ENCODE assay signal across 10 mouse cellular contexts in the genomic region with DNA sequence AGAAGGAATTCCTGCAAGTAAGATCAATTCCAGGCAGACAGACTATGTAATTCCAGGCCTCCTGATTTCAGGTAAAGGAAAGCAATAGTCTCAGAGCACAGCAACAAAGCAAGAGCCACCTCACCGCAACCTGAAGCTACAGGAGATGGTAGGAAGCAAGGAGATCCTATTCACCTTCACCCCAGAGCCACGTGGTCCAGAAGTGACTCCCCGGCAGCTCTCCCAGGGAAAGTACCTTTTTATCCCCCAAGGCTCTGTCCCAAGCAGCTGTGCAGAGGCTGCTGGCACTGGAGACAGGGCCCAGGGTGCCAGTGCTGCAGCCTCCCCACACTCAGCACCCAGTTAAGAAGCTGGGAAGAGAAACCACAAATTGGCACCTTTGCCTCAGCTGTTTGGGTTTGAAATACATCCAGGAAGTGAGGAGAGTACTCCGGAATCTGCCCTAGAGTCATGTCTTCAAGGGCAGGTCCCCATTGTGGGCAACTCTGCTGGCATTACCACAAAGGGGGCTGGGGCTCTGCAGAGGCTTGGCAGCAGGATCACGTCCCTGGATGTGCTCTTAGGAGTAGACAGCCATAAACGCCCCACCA. TPM values are rescaled to one million over a fixed set of nuclear protein-coding genes. Genes with fewer than 3 reads are reported as not detected.
DNase-seq lines count a peak whose midpoint lies in the region; ATAC-seq and TF ChIP-seq lines count a peak whose summit lies in the region.
"Had no signal": no experiment of that assay in that cellular context is flagged by ENCODE, and none has a peak within 500 bp of the region (broad histone marks: within the 10 kb centered on the region; RNA-seq: fewer than 3 reads in every experiment).

No protein-coding gene starts in this region.

- H3K79me2 ChIP-seq in C2C12 (ENCODE audit: control insufficient read depth, insufficient read depth), result peaks cover 19% of the 10 kb centered on the region

- H3K4me3 ChIP-seq in C2C12 (ENCODE audit: insufficient read depth, poor library complexity, severe bottlenecking), result no peak overlapping the region
- H3K4me3 ChIP-seq in embryonic facial prominence, embryonic 14.5 days (ENCODE audit: low read depth, low read length), result no peak overlapping the region
- H3K4me3 ChIP-seq in midbrain, embryonic 13.5 days (replicated peaks), result no peak overlapping the region
- H3K4me3 ChIP-seq in liver, postnatal 0 days (ENCODE audit: low read depth, low read length), result no peak overlapping the region

- TF ChIP-seq EP300 in liver, postnatal 0 days (IDR thresholded peaks at IDR 0.05; ENCODE audit: low read depth), result no peak

- no peak overlapping the region for H3ac ChIP-seq in C2C12 (ENCODE audit: control insufficient read depth, insufficient read length, low read depth)

- no peak for TF ChIP-seq CTCF in C2C12 (IDR thresholded peaks at IDR 0.05; ENCODE audit: control insufficient read depth, insufficient read depth, insufficient read length)
- TF ChIP-seq CTCF in liver, postnatal 0 days (IDR thresholded peaks at IDR 0.05; ENCODE audit: low read depth), result no peak

- 0 out of 2 replicates have a peak overlapping the region, but pooled peaks have one; percentile 16 for H3K9ac ChIP-seq in embryonic facial prominence, embryonic 14.5 days (ENCODE audit: low read depth, low read length)
- no peak overlapping the region for H3K9ac ChIP-seq in midbrain, embryonic 13.5 days (replicated peaks)
- H3K9ac ChIP-seq in liver, postnatal 0 days (replicated peaks), result no peak overlapping the region

- WGBS in embryonic facial prominence, embryonic 14.5 days, result 48% methylated on average over 6 of the region's 6 CpGs
- WGBS in midbrain, embryonic 13.5 days, result 74% methylated on average over 6 of the region's 6 CpGs
- whole genome bisulfite sequencing in liver, postnatal 0 days (ENCODE audit: insufficient replicate concordance), result 65% methylated on average over 6 of the region's 6 CpGs

- no peaks in the 10 kb centered on the region for H3K9me3 ChIP-seq in embryonic facial prominence, embryonic 14.5 days (ENCODE audit: control insufficient read depth, low read length)
- H3K9me3 ChIP-seq in midbrain, embryonic 13.5 days, result no peaks in the 10 kb centered on the region
- H3K9me3 ChIP-seq in liver, postnatal 0 days (ENCODE audit: low read length), result no peaks in the 10 kb centered on the region

- H3K79me3 ChIP-seq in C2C12 (ENCODE audit: low read depth), result peaks cover 1% of the 10 kb centered on the region

- peak; percentile 90 for DNase-seq in heart, adult 11 months
- DNase-seq in heart, postnatal 4 days, result no peak
- no peak for DNase-seq in embryonic facial prominence, embryonic 14.5 days (ENCODE audit: low spot score)
- no peak for DNase-seq in adrenal gland, adult (ENCODE audit: inconsistent age in 2 of 2, low spot score in 1 of 2)
- no peak for DNase-seq in cerebellum, postnatal 25 days
- no peak for DNase-seq in liver, postnatal 0 days
- DNase-seq: adrenal gland, postnatal 36 days; kidney, postnatal 4 days had no signal

- peak; percentile 1; the same call in 1 of the 2 replicates for ATAC-seq in embryonic facial prominence, embryonic 14.5 days (ENCODE audit: low read depth)
- ATAC-seq in midbrain, embryonic 13.5 days, result no peak
- ATAC-seq in liver, postnatal 0 days, result no peak

- no peaks in the 10 kb centered on the region for H3K36me3 ChIP-seq in C2C12 (ENCODE audit: control insufficient read depth, insufficient read depth)
- H3K36me3 ChIP-seq in embryonic facial prominence, embryonic 14.5 days (ENCODE audit: control insufficient read depth, insufficient read depth, low read length), result 0 out of 2 replicates have a peak, but pooled peaks cover 2% of the 10 kb centered on the region
- H3K36me3 ChIP-seq in midbrain, embryonic 13.5 days, result no peaks in the 10 kb centered on the region
- no peaks in the 10 kb centered on the region for H3K36me3 ChIP-seq in liver, postnatal 0 days (replicated peaks; ENCODE audit: insufficient read depth, low read length)

- 0 out of 2 replicates have a peak overlapping the region, but pooled peaks have one; percentile 25 for H3K27ac ChIP-seq in embryonic facial prominence, embryonic 14.5 days (replicated peaks; ENCODE audit: low read depth, low read length)
- 0 out of 2 replicates have a peak overlapping the region, but pooled peaks have one; percentile 12 for H3K27ac ChIP-seq in midbrain, embryonic 13.5 days
- H3K27ac ChIP-seq in liver, postnatal 0 days (ENCODE audit: low read depth), result no peak overlapping the region

- no peaks in the 10 kb centered on the region for H3K27me3 ChIP-seq in C2C12 (ENCODE audit: control insufficient read depth, insufficient read depth, insufficient read length)
- no peaks in the 10 kb centered on the region for H3K27me3 ChIP-seq in embryonic facial prominence, embryonic 14.5 days (replicated peaks; ENCODE audit: control insufficient read depth, insufficient read depth, low read length)
- H3K27me3 ChIP-seq in midbrain, embryonic 13.5 days, result no peaks in the 10 kb centered on the region
- H3K27me3 ChIP-seq in liver, postnatal 0 days (ENCODE audit: insufficient read depth, low read length), result no peaks in the 10 kb centered on the region

- H3K4me2 ChIP-seq in embryonic facial prominence, embryonic 14.5 days (ENCODE audit: low read depth, low read length), result no peak overlapping the region
- H3K4me2 ChIP-seq in midbrain, embryonic 13.5 days (replicated peaks), result no peak overlapping the region
- H3K4me2 ChIP-seq in liver, postnatal 0 days (ENCODE audit: low read depth, low read length), result no peak overlapping the region

- H3K4me1 ChIP-seq in embryonic facial prominence, embryonic 14.5 days (ENCODE audit: control insufficient read depth, insufficient read depth, low read length), result peaks cover 53% of the 10 kb centered on the region
- peaks cover 49% of the 10 kb centered on the region for H3K4me1 ChIP-seq in midbrain, embryonic 13.5 days (replicated peaks)
- H3K4me1 ChIP-seq in liver, postnatal 0 days (ENCODE audit: insufficient read depth), result peaks cover 20% of the 10 kb centered on the region

TF ChIP-seq in C2C12, 6 proteins besides CTCF, POLR2A, EP300 and RAD21:
- TF ChIP-seq MYOG (IDR thresholded peaks at IDR 0.05; ENCODE audit: control insufficient read depth, extremely low read depth, insufficient read length) (no peak), CEBPB (IDR thresholded peaks at IDR 0.05; ENCODE audit: low read depth) (no peak), MAX (IDR thresholded peaks at IDR 0.05) (no peak), USF1 (IDR thresholded peaks at IDR 0.05; ENCODE audit: low read depth) (peak; percentile 88), MYOD1 (IDR thresholded peaks at IDR 0.05; ENCODE audit: control insufficient read depth, insufficient read length, low read depth) (peak; percentile 73), FOSL1 (IDR thresholded peaks at IDR 0.05; ENCODE audit: insufficient read depth, low read length, poor library complexity, severe bottlenecking) (no peak)

RNA-seq across cellular contexts. Expression of a gene that starts 53.6 kb away (rescaled TPM):
- 10 to 100 TPM; 25.0 to 26.9 TPM for total RNA-seq in heart, postnatal 4 days (2021)
- polyA plus RNA-seq in C2C12 (2012; fragmentation: generic; extraction: Trizol), result 11.2 TPM
- polyA plus RNA-seq in embryonic facial prominence, embryonic 14.5 days (2014; fragmentation: Nextera tagmentation; extraction: Ambion mirVana), result 32.6 and 38.4 TPM in 2 replicates
- 10.5 and 11.4 TPM in 2 replicates for polyA plus RNA-seq in midbrain, embryonic 13.5 days (2015; fragmentation: Nextera tagmentation; extraction: Ambion mirVana)
- polyA plus RNA-seq in liver, postnatal 0 days (2015; fragmentation: Nextera tagmentation; extraction: Ambion mirVana), result 2.5 and 2.9 TPM in 2 replicates
